Mouse (Mus musculus): ENCODE data around the gene Prune1.

Gene Prune1

GRCm38 (mm10) chr3:95239022-95239421 is 42.9 kb downstream of the Prune1 start:
- DNase-seq (ENCODE audit: low spot score in 2 of 2), result no peak

DNA sequence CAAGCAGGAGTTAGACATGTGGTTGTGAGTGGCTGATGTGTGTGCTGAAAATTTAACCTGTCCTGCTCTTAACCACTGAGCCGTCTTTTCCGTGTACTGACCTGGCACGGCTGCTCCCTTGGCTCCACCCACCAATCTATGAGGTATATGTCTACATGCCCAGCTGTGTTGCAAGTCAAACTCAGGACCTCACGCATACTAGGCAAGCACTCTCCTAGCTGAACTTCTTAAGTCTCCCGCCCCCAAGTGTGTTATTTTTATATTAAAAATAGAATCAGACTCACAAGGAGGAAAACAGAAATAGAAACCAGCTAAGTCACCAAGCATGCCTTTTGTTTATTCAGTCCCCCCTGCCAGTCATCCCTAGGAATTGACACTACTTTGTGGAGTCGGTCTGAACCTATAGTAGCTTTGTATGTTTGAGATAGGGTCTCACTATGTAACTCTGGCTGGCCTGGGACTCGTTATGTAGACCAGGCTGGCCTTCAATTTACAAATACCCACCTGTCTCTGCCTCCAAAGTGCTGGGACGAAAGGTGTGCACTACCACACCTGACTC is 44.3 kb downstream of the Prune1 start:
- no peak for DNase-seq (ENCODE audit: low spot score in 2 of 2)

DNA sequence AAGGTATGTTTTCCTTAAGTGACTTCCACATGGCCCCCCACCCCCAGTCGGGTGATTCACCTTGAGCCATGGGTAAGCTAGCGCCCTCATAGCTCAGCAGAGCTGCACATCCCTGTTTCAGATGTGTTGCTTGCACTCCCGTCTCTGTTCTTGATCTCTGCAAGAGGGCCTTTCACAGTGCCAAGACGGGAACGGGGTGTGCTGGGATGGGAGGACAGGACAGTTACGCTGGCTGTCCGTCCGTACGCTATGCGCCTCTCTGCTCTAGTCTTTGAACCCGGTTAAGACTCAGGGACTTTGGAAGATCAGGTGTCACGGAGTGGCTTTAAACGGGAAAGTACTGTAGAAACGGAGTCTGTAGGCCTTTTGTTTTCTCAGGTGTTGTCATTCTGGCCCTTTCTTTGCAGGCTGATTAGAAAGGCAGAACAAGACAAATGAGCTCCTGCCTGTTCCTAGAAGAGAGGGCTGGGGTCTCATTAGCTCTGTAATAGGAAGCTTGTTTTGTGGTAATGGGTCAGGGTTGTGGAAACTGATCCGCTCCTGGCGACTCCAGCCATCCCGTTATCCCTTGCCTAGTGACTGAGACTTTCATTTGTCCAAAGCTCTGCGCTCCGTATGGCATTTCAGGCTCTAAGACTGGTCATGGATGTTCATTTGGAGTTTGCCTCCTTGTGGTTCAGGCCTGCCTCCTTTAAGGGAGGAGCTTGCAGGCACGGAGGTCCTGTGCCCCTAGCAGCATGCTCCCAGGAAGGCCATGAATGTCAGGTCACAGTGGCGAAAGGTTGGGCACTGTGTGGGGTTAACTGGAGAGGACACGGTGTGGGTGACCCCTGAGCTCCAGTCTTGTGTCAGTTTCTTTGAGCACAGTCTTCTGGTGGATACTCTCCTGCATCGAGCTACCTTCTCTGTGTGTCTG is 46.2 kb downstream of the Prune1 start:
- no peak for DNase-seq (ENCODE audit: low spot score in 2 of 2)

- DNase-seq (ENCODE audit: low spot score in 2 of 2), result no peak
These were observed 48.4 kb downstream of the Prune1 start for GRCm38 (mm10) chr3:95233303-95233980.

- no peak for DNase-seq (ENCODE audit: low spot score in 2 of 2)
These were observed 49.1 kb downstream of the Prune1 start for GRCm38 (mm10) chr3:95232771-95233170.

DNA sequence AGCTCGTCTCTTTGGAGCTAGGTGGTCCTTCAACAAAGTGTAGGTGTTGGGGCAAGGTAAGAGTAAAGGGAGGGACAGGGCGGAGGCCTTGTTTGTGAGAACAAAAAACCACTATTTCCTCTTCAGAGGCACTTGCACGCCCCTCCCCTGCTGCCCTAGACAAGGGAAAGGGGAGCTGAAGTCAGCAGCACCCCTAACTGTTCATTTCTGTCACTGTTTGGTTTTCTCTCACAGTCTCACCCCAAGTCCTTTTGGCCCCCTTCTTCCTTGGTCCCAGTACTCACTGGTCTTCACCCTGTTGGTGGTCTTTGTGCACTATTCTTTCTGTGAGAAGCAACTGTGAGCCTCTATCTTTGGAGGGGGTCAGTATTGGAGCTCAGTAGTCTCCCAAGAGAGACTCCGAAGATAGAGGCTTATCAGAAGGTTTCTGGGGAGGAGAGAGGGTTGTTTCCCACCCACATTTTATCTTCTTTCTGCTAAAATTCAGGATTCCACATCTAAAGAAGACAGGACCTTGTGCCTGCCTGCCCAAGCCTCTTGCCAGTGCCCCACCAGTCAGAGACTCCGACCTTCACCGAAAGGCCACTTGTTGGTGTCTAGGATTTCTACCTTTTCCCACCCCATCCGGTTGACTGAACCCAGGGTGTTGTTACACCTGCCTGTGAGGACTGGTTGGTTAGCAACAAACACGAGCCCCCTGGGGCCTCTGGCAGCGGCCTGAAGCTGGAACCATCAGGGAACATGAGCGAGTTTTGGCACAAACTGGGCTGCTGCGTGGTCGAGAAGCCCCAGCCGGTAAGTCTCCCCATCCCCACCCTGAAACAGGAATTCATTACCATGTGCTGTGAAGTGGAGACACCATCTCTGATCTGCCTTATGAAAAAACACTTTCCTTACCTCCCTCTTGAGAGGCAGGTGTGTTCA is 50.3 kb downstream of the Prune1 start, which contains the start of gene Mllt11:
Gene Mllt11, minus strand, starts transcription at position 874 of the 924 bp plus-strand sequence.
- no peak for DNase-seq (ENCODE audit: low spot score in 2 of 2)

DNA sequence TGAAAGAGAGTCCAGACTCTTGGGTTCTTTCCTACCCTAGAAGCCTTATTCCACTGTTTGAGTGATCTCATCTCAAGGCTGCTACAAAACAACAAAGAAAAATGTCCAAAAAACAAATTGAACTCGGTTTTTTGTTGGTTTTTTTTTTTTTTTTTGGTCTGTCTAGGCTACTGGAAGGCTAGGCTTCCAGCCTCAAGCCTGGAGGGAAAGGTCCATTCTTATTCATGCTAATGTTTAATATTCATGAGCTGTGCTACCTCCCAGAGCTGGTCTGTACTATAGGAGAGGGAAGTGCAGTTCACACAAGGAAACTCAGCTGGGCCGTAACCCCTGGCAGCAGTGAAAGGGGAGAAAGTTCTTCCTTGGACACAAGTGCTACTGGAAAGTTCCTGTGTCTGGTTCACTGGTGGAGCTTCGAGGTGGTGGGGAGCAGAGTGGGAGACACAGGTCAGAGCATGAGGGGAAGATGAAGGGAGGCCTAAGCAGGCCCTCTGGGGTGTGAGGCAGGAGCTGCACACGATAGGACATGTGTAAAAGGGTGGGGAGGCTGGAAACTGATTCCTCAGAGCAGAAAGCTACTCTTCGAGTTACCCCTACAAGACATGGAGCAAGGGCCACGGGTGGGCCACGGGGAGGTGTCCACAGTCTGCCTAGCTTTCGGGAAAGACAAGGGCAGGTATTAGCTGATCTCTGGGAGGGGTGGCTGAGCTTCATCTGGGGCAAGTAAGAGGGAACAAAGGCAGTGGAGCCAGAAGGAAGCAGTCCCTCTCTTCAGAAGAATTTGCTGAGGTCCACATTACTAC is 51.2 kb downstream of the Prune1 start:
- no peak for DNase-seq (ENCODE audit: low spot score in 2 of 2)

GRCm38 (mm10) chr3:95229781-95230494 is 51.9 kb downstream of the Prune1 start:
- DNase-seq (ENCODE audit: low spot score in 2 of 2), result peak in 1 of 2 experiments; percentile 18

- peak; percentile 52 to 63 for DNase-seq (ENCODE audit: low spot score in 2 of 2)
These were observed 52.7 kb downstream of the Prune1 start for GRCm38 (mm10) chr3:95228894-95229780.

DNA sequence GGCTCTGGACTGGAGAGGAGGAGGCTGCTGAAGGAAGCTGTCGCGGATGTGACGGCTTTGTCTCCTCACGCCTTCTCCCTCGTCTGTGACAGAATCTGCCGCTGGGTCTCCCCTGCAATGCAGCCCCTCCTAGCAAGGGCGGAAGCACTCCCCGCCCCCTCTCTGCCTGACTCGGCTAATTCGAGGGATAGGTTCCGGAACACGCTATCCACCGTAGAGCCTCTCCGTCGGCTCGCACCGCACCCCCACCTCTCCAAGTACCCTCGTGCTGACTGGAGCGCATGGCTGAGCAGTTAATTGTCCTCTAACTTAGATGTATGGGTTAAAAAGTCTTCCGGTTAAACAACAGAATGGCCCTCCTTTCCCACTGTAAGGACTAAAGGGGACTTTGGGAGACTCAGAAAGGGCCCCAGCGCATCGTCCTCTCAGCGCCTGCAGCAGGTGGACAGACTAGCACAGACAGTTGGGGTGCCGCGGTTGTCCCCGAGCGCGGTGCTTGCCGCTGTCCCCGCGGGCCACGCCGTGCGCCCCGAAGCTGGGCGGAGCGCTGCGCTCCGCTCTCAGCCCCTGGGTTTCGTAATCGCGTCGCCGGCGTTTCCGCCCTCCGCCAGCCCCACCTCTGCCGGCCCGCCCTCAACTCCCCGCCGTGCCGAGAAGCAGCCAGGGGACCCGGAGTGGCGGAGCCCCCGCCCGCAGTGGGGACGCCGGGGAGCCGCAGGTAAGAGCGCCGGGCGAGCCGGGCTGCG is 53.6 kb downstream of the Prune1 start, which contains the start of gene Cdc42se1:
Gene Cdc42se1, plus strand, starts transcription at position 585 of the 746 bp plus-strand sequence.
- DNase-seq (ENCODE audit: low spot score in 2 of 2), result peak; percentile 89 to 90

- DNase-seq (ENCODE audit: low spot score in 2 of 2), result no peak
These were observed 54.7 kb downstream of the Prune1 start for GRCm38 (mm10) chr3:95227214-95227613.

GRCm38 (mm10) chr3:95224295-95224694 is 57.6 kb downstream of the Prune1 start:
- DNase-seq (ENCODE audit: low spot score in 2 of 2), result no peak

GRCm38 (mm10) chr3:95223041-95223440 is 58.8 kb downstream of the Prune1 start:
- no peak for DNase-seq (ENCODE audit: low spot score in 2 of 2)

DNA sequence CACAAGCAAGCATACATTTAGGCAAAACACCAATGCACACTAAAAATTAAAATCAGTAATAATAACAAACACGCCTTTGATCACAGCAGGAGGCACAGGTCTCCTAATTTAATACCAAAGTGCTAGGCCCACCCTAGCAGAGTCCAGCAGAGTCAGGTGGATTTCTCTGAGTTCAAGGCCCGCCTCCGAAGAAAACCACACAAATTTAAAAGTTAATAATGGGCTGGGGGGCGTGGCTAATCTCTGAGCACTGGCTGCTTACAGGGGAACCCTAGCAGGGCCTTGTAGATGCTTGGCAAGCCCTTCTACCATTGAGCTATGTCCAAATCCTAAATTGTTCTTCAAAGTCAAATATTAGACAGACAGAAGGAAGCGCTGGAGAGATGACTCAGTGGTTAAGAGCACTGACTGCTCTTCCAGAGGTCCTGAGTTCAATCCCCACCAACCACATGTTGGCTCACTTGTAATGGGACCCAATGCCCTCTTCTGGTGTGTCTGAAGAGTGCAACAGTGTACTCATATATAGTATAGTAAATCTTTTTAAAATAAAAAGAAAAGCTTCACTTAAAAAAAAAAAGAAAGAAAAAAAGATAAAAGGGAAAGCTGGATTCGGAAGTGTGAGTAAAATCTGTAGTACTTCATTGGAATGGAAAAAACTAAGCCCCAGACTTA is 63.3 kb downstream of the Prune1 start:
- no peak for DNase-seq (ENCODE audit: low spot score in 2 of 2)

DNA sequence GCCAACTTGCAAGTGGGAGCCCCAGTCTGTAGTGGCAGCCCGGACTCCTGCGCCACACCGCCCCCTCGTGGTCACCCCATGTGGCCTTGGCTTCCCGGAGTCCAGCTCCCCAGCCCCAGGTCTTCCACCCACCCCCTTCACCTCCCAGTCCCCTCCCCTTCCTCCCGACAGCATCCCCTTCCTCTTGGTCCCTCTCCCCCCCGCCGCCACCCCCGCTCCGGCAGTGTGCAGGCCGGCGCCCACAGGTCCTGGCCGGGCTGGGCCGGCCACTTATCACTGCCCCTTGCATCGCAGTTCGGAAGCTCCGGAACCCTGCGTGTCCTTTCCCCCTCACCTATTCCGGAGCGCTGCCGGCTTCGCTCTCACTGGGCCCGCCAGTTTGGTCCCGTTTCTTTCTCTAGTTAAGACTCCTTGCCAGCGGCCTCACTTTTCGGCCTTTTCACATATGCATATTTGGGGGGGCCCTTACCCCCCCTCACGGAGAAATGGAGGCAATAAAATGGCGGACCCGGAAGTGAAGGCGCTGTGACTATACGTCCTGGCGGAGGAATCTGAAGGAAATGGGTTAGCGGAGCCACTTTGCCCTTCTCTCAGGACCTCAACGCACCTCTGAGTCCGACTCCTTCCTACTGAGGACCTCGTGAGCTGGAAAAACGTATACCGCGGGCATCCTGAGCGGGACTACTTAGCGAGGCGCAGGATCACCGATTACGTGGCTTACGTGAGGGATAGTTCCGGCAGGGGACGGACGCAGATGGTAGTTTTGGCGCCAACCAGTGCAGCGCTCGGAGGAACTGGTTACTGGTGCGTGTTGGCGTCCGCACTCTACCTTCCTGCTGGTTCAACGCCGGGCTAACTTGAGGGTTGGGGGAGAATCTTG is 64.4 kb downstream of the Prune1 start, which contains the start of gene Gabpb2:
Gene Gabpb2, minus strand, starts transcription at position 662 of the 880 bp plus-strand sequence.
- DNase-seq (ENCODE audit: low spot score in 2 of 2), result peak; percentile 77 to 79

DNA sequence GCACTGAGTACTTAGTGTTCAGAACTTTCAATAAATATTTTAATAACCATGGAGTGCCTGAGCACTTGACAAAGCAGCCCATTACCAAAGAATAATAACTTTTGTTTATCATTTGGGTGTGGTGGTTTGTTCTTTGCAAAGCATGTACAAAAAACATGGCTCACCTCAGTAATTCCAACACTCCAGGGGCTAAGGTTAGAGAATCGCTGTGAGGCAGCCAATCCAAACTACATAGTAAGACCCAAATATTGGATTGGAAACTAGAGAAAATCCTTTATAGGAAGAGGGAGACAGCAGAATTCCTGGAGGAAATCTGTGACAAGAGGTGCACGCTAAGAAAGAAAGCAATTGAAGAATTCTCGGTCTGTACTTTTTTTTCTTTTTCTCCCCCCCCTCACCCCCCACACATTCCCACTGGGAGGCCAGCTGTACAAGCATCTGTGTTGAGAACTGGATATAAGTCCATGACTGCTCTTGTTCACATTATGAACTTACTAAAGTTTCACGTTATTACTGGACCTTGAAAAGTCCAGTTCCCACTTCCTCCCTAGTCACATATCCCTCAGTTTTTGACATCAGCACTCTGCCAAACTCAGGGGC is 65.1 kb downstream of the Prune1 start:
- no peak for DNase-seq (ENCODE audit: low spot score in 2 of 2)
